Comparison of ENCODE assay signal across 8 mouse cellular contexts in the genomic region with DNA sequence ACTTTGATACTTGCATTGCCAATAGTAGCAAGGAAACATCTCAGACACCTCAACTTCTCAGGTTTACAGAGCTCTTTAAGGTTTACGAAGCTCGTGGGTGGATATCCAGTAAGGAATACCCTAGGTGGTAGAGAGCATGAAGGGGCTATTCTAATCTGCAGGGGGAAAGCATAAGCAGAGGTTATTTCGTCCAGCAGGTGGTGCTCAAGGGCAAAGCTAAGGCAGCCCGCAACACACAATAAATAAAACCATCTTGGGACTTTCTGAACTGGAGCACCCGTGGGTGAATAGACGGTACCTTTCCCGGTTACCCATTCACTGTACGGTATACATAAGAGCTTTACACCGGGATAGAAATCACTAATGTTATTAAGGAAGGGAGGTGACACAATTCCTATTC.
DNase-seq lines count a peak whose midpoint lies in the region; ATAC-seq lines count a peak whose summit lies in the region.

No protein-coding gene starts in this region.

- no peaks in the 10 kb centered on the region for H3K27me3 ChIP-seq in intestine, embryonic 14.5 days (replicated peaks; ENCODE audit: control insufficient read depth, insufficient read depth, low read length)

- WGBS in intestine, embryonic 14.5 days, result 23% methylated on average over 9 of the region's 9 CpGs

- peak overlapping the region; percentile 31 for H3K4me2 ChIP-seq in intestine, embryonic 14.5 days (ENCODE audit: low read length)

- H3K9me3 ChIP-seq in intestine, embryonic 14.5 days (ENCODE audit: control insufficient read depth, low read length), result no peaks in the 10 kb centered on the region

- DNase-seq in WW6 (ENCODE audit: low read depth, low spot score), result peak; percentile 36
- peak; percentile 72 to 84 for DNase-seq in cerebellum, postnatal 25 days
- DNase-seq in gastrocnemius, adult 8-10 months (ENCODE audit: low spot score in 2 of 2), result peak; percentile 3 to 4
- peak; percentile 85 for DNase-seq in intestine, embryonic 14.5 days (ENCODE audit: low spot score)
- DNase-seq in left cerebral cortex, adult 9 months (ENCODE audit: low spot score in 2 of 2), result peak; percentile 25 to 83
- DNase-seq in right cerebral cortex, postnatal 25 days, result peak; percentile 69
- DNase-seq in urinary bladder, postnatal 4 days (ENCODE audit: low spot score in 2 of 2), result peak; percentile 41 to 74

- H3K4me1 ChIP-seq in intestine, embryonic 14.5 days (replicated peaks; ENCODE audit: control insufficient read depth, insufficient read depth, low read length), result no peaks in the 10 kb centered on the region

- 0 out of 2 replicates have a peak, but pooled peaks have one; percentile 55 for ATAC-seq in intestine, embryonic 14.5 days (replicated peaks; ENCODE audit: low FRiP score, low TSS enrichment, low read depth)
- ATAC-seq in megakaryocyte-erythroid progenitor cell, adult 5-6 weeks (replicated peaks; ENCODE audit: low FRiP score, low TSS enrichment, poor library complexity, severe bottlenecking), result peak; percentile 92

- no peaks in the 10 kb centered on the region for H3K36me3 ChIP-seq in intestine, embryonic 14.5 days (ENCODE audit: control insufficient read depth, insufficient read depth, low read length)

- H3K9ac ChIP-seq in intestine, embryonic 14.5 days (ENCODE audit: low read length), result no peak overlapping the region

- no peak overlapping the region for H3K27ac ChIP-seq in intestine, embryonic 14.5 days (ENCODE audit: low read depth)

- H3K4me3 ChIP-seq in intestine, embryonic 14.5 days (ENCODE audit: low read depth, low read length), result no peak overlapping the region

Comparison
In these comparisons a context has a peak if more than half of its experiments do, and no peak if none do; other contexts are left out.
1. DNase-seq: peak in every context shown above with its lines; median percentile 85 in intestine, embryonic 14.5 days; 78 in cerebellum, postnatal 25 days; 69 in right cerebral cortex, postnatal 25 days; 58 in urinary bladder, postnatal 4 days; 54 in left cerebral cortex, adult 9 months; 36 in WW6; 4 in gastrocnemius, adult 8-10 months.